Mouse (Mus musculus) left cerebral cortex, adult 8-10 months (tissue): ENCODE results near the gene Espl1. TPM values are rescaled to one million over a fixed set of nuclear protein-coding genes. Genes with fewer than 3 reads are reported as not detected.
A peak's percentile ranks its signal among the peaks of the same experiment; 100 is the strongest.
"Not testable (repeated sequence)": the region's sequence is repeated elsewhere in the genome, so short reads cannot be mapped to it uniquely, and the experiment has no call there.

Experiments
- DNase-seq, 2 experiments: peaks; one replicate each; pipeline ENCODE4 v3.0.0; 2022; ENCODE audit warnings: low spot score in 2 of 2
- total RNA-seq, 4 experiments: library from RNA; stranded (reverse); gene quantifications; 2 replicates each; pipeline ENCODE4 v1.2.4; 2022

The Espl1 gene
- total RNA-seq, 4 experiments from 2014 or later, result 0.91 to 1.5 (median 1.2) TPM

DNA sequence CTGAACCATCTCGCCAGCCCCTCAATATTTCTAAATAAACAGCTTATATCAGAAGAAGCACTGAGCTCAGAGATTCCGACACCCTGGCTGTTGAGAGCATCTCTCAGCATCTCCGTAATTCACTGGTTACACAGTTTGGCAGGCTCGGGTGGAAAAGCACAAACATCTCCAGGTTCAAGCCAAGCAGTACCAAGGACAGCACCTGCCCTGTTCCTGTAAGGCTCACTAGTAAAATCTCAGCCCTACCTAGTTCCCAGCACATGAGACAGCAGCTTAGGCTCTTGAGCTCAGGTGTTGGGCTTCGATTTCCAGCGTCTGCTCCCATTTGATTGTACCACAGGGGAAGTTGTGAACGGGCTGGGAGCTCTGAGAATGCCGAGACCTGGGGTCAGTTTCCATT is 39.2 kb downstream of the Espl1 start:
- no peak for DNase-seq

DNA sequence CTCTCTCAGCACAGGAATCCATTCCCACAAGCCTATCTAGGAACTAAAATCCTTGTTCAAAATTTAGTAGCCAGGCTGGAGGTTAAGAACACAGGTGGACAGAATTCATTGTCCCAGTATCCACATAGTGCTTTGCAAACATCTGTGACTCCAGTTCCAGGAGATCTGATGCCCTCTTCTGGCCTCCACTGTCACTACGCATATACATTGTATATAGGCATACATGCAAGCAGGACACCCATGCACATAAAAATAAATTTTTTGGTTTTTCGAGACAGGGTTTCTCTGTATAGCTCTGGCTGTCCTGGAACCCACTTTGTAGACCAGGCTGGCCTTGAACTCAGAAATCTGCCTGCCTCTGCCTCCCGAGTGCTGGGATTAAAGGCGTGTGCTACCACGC is 39.9 kb downstream of the Espl1 start:
- not testable (repeated sequence) for DNase-seq

- no peak for DNase-seq
Measured at GRCm38 (mm10) chr15:102336946-102337345, 40.9 kb downstream of the Espl1 start.

- no peak for DNase-seq
Measured at GRCm38 (mm10) chr15:102339612-102340011, 43.5 kb downstream of the Espl1 start.

DNA sequence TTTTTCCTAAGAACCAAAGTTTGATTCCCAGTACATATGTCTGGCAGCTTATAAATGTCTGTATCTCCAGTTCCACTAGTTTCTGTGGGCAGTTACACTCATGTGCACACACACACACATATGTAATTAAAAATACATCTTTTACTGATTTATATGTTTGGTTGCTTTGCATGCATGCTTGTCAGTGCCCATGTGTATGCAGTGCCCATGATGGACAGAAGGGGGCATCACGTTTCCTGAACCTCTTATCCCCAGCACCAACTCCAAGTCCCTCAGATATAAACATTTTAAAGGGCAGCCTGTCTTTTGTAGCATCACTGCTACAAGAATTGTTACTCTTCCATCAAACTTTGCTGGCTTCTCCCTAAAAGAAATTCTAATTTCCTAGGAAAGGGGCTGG is 45.5 kb downstream of the Espl1 start:
- DNase-seq, result no peak

GRCm38 (mm10) chr15:102344490-102344889 is 48.4 kb downstream of the Espl1 start:
- no peak for DNase-seq

- no peak for DNase-seq
Measured at GRCm38 (mm10) chr15:102346444-102346843, 50.4 kb downstream of the Espl1 start.

GRCm38 (mm10) chr15:102350138-102350941 is 54.3 kb downstream of the Espl1 start, which contains the start of gene Aaas:
Gene Aaas, minus strand, starts transcription at chr15:102350771.
- peak; percentile 87 to 90 for DNase-seq

DNA sequence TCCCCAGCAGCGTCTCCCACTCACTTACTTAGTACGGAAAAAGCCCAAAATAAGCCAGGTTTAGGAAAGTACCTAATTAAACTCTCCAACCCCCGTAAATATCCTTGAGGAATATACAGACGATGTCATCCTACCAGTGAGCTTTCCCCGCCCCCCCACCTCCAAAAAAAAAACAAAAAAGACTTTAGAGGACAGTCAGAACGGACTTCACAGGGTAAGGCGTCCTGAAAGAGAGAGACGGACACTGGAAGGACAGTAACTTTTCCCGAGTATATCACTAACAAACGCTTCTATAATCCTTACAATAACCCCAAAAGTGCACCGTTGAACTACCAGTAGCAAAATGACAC is 54.9 kb downstream of the Espl1 start:
- DNase-seq, result no peak

GRCm38 (mm10) chr15:102352177-102352576 is 56.1 kb downstream of the Espl1 start:
- no peak for DNase-seq

GRCm38 (mm10) chr15:102353986-102354385 is 57.9 kb downstream of the Espl1 start:
- no peak for DNase-seq

- no peak for DNase-seq
Measured at GRCm38 (mm10) chr15:102355134-102355870, 59.2 kb downstream of the Espl1 start.

GRCm38 (mm10) chr15:102355871-102356441 is 59.9 kb downstream of the Espl1 start:
- DNase-seq, result peak in 1 of 2 experiments; percentile 54

- DNase-seq, result no peak
Measured at GRCm38 (mm10) chr15:102356501-102357325, 60.6 kb downstream of the Espl1 start.

- DNase-seq, result no peak
Measured at GRCm38 (mm10) chr15:102358126-102358525, 62.1 kb downstream of the Espl1 start.

- DNase-seq, result no peak
Measured at GRCm38 (mm10) chr15:102358834-102359233, 62.8 kb downstream of the Espl1 start.

- DNase-seq, result no peak
Measured at GRCm38 (mm10) chr15:102362648-102363047, 66.6 kb downstream of the Espl1 start.

DNA sequence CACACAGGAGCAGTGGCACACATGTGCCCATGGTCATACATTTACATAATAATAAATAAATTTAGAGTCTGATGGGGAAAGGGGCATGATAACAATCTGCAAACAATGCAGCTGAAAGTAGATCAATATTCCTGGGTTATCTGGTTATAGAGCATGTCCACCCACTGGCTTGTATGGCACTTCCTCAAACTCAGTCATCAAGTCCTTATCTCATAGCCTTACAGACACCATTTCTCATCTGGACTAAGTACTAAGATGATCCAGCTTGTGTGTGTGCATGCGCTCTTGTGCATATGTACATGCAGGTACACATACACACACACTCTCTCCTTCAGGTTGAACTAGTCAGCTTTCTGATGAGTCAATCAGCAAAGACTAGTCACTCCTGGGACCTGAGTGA is 68.6 kb downstream of the Espl1 start:
- DNase-seq, result no peak

- DNase-seq, result no peak
Measured at GRCm38 (mm10) chr15:102366238-102366637, 70.2 kb downstream of the Espl1 start.

DNA sequence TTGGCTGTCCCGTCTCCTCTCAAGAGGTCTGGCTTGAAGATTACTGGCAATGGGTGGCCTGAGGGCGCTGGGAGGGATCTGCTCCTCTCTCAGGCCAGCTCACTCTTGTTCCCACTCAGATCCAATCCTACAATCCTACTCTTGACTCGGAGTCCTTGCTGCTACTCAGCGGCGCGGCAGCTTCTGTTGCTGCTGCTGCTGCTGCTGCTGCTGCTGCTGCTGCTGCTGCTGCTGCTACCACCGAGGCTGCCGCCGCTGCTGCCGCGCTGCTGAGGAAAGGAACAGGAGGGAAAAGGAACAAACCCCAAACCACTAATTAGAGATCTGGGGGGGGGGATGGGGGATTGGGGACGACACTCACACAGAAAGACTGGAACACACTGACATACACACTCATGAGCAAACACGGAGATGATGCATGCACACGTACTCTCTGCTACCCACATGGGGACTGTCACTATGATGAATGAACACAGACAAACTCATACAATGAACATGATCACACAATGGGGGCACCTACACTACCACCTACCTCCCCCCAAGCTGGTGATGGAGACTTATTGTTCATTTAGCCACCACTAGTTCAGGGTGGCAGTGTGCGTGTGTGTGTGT is 70.8 kb downstream of the Espl1 start, which contains the start of gene Sp7:
Gene Sp7, minus strand, starts transcription at position 450 of the 612 bp plus-strand sequence.
- no peak for DNase-seq

DNA sequence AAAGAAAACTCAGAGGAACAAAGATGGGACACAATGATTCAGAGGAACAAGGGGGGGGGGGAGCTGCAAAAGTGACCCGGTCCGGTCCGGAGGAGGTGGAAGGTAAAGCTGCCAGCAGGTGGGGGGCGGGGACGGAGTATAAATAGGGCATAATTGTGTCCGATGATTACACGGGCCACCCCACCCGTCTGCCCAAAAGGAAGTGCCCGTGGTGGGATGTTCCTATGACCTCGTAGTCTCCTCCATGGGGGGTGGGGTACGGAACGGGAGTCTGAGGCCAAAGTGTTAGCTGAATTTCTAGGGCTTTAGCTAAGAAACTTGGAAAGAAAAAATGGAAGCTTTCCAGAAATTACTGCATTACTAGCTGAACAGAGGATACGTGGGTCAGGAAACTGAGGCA is 73.9 kb downstream of the Espl1 start:
- DNase-seq, result no peak
